In the genomic region with DNA sequence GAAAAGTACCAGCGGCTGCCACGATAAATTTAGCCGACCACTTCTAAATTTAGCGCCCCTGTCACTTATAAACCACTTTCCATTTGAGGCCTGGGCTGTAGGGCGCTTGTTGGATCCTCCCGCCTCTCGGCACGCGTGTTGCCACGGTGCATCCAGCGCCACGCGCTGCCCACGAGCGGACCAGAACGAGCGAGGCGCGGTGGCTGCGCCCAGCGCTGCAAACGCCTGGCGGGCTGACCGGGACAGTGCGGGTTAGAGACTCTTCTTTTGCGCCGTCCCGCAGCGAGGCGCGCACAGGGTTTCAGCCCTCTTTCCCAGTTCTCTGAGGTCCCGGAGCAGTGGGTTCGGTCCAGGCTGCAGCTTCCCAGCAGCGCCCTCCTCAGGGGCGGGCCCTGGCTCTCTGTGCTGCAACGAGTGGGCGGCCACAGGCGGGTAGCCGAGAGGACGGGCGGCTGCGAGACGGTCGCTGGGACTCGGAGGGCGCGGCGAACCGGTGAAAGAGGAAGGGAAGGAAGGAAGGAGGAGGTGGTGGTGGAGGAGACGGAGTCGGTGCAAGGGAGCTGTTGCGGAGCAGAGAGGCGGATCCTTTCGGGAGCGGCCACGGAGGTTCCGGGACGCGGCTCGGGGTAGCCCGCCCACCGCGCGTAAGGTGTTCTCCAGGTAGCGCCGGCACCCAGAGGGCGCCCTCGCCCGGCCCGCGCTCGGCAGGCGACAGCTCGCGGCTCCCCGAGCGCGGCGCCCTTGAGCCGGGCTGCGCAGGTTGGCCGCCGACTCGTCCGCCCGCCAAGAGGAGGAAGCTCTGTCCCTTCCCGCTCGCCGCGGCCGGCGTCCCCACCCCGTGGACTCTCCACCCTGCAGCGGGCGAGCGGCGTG, we compare ENCODE assay signal across 8 mouse cellular contexts. TPM values are rescaled to one million over a fixed set of nuclear protein-coding genes. Genes with fewer than 3 reads are reported as not detected.
DNase-seq lines count a peak whose midpoint lies in the region; ATAC-seq and TF ChIP-seq lines count a peak whose summit lies in the region.

No protein-coding gene starts in this region.

- TF ChIP-seq CTCF in bone marrow macrophage, adult 2 months (IDR thresholded peaks at IDR 0.05; ENCODE audit: low read depth, low read length), result peak; percentile 17; the same call in 1 of the 2 replicates
- peak; percentile 29 for TF ChIP-seq CTCF in heart, postnatal 0 days (IDR thresholded peaks at IDR 0.05; ENCODE audit: low read depth)
- TF ChIP-seq CTCF in liver, embryonic 14.5 days (IDR thresholded peaks at IDR 0.05; ENCODE audit: low read depth), result 0 out of 2 replicates have a peak, but pooled peaks have one; percentile 26

- no peak for TF ChIP-seq POLR2A in bone marrow macrophage, adult 2 months (IDR thresholded peaks at IDR 0.05; ENCODE audit: borderline replicate concordance, low read depth, low read length)

- H3K36me3 ChIP-seq in forebrain, embryonic 13.5 days (ENCODE audit: poor library complexity, severe bottlenecking), result no peaks in the 10 kb centered on the region
- H3K36me3 ChIP-seq in heart, postnatal 0 days (replicated peaks; ENCODE audit: control insufficient read depth, insufficient read depth, low read length), result no peaks in the 10 kb centered on the region
- no peaks in the 10 kb centered on the region for H3K36me3 ChIP-seq in liver, embryonic 14.5 days (replicated peaks; ENCODE audit: control insufficient read depth, insufficient read depth, low read depth)
- H3K36me3 ChIP-seq in splenic B cell, adult 2 months (ENCODE audit: control insufficient read depth, insufficient read depth, low read length, poor library complexity, severe bottlenecking), result no peaks in the 10 kb centered on the region

- DNase-seq in A20 (ENCODE audit: low read depth, low spot score), result peak; percentile 90
- peak; percentile 70 for DNase-seq in heart, postnatal 0 days (ENCODE audit: low spot score)
- peak; percentile 91 to 94 for DNase-seq in kidney, postnatal 36 days
- DNase-seq in liver, embryonic 14.5 days (ENCODE audit: low read depth in 3 of 3, low spot score in 3 of 3), result peak in 1 of 3 experiments; percentile 17
- peak; percentile 50 to 75 for DNase-seq in natural killer cell, adult 2 months (ENCODE audit: low spot score in 2 of 2)
- DNase-seq in splenic B cell, adult 2 months (ENCODE audit: low read depth, low spot score), result peak; percentile 89

- H3K4me2 ChIP-seq in forebrain, embryonic 13.5 days, result peak overlapping the region; percentile 97
- H3K4me2 ChIP-seq in heart, postnatal 0 days (ENCODE audit: low read depth, low read length), result peak overlapping the region; percentile 98
- H3K4me2 ChIP-seq in liver, embryonic 14.5 days (ENCODE audit: low read depth), result peak overlapping the region; percentile 67

- H3K27ac ChIP-seq in bone marrow macrophage, adult 2 months (ENCODE audit: insufficient read depth, low read depth, low read length), result peak overlapping the region; percentile 38
- peak overlapping the region; percentile 44 for H3K27ac ChIP-seq in forebrain, embryonic 13.5 days
- H3K27ac ChIP-seq in heart, postnatal 0 days (ENCODE audit: low read depth), result peak overlapping the region; percentile 94
- no peak overlapping the region for H3K27ac ChIP-seq in liver, embryonic 14.5 days

- no peak for TF ChIP-seq EP300 in heart, postnatal 0 days (IDR thresholded peaks at IDR 0.05; ENCODE audit: low read depth)
- TF ChIP-seq EP300 in liver, embryonic 14.5 days (IDR thresholded peaks at IDR 0.05; ENCODE audit: low read depth), result no peak

- peaks cover 20% of the 10 kb centered on the region for H3K27me3 ChIP-seq in forebrain, embryonic 13.5 days
- H3K27me3 ChIP-seq in heart, postnatal 0 days (ENCODE audit: control insufficient read depth, insufficient read depth, low read length), result no peaks in the 10 kb centered on the region
- H3K27me3 ChIP-seq in liver, embryonic 14.5 days (ENCODE audit: control insufficient read depth, insufficient read depth, low read length), result peaks cover 33% of the 10 kb centered on the region
- no peaks in the 10 kb centered on the region for H3K27me3 ChIP-seq in splenic B cell, adult 2 months (ENCODE audit: control insufficient read depth, insufficient read depth, low read length, poor library complexity, severe bottlenecking)

- peak overlapping the region; percentile 69 for H3K4me3 ChIP-seq in bone marrow macrophage, adult 2 months (ENCODE audit: insufficient read depth, low read length)
- H3K4me3 ChIP-seq in forebrain, embryonic 13.5 days, result peak overlapping the region; percentile 72
- H3K4me3 ChIP-seq in heart, postnatal 0 days (ENCODE audit: low read depth, low read length), result peak overlapping the region; percentile 73
- H3K4me3 ChIP-seq in liver, embryonic 14.5 days (ENCODE audit: insufficient read depth in 1 of 2, low read depth in 2 of 2, low read length in 2 of 2), result peak overlapping the region; percentile 61 to 65

- H3K9ac ChIP-seq in forebrain, embryonic 13.5 days, result peak overlapping the region; percentile 70
- H3K9ac ChIP-seq in heart, postnatal 0 days (replicated peaks; ENCODE audit: low read depth, low read length), result peak overlapping the region; percentile 70
- H3K9ac ChIP-seq in liver, embryonic 14.5 days (replicated peaks), result peak overlapping the region; percentile 1; the same call in 1 of the 2 replicates

- H3K4me1 ChIP-seq in bone marrow macrophage, adult 2 months (ENCODE audit: control insufficient read depth, insufficient read depth, low read length), result peaks cover 23% of the 10 kb centered on the region
- H3K4me1 ChIP-seq in forebrain, embryonic 13.5 days, result peaks cover 14% of the 10 kb centered on the region
- H3K4me1 ChIP-seq in heart, postnatal 0 days (ENCODE audit: control insufficient read depth, insufficient read depth), result peaks cover 20% of the 10 kb centered on the region
- H3K4me1 ChIP-seq in liver, embryonic 14.5 days (replicated peaks; ENCODE audit: control insufficient read depth in 2 of 2, insufficient read depth in 2 of 2, low read length in 1 of 2), result no peaks in the 10 kb centered on the region; a peak in 2 of 4 replicates

- WGBS in forebrain, embryonic 13.5 days, result under 1% methylated on average over 80 of the region's 97 CpGs
- WGBS in heart, postnatal 0 days, result under 1% methylated on average over 87 of the region's 97 CpGs
- under 1% methylated on average over 89 of the region's 97 CpGs for WGBS in liver, embryonic 14.5 days (ENCODE audit: insufficient replicate concordance)

- H3K9me3 ChIP-seq in forebrain, embryonic 13.5 days (replicated peaks), result no peaks in the 10 kb centered on the region
- no peaks in the 10 kb centered on the region for H3K9me3 ChIP-seq in heart, postnatal 0 days (replicated peaks; ENCODE audit: control insufficient read depth, low read length)
- H3K9me3 ChIP-seq in liver, embryonic 14.5 days (ENCODE audit: control insufficient read depth, low read length), result no peaks in the 10 kb centered on the region

- ATAC-seq in forebrain, embryonic 13.5 days, result peak; percentile 84
- ATAC-seq in heart, postnatal 0 days (ENCODE audit: insufficient read depth, low read depth), result peak; percentile 83
- ATAC-seq in liver, embryonic 14.5 days (ENCODE audit: insufficient read depth), result peak; percentile 83

RNA-seq across cellular contexts. Expression of a gene that starts 0.5 kb away (rescaled TPM):
- 21.5 and 22.0 TPM in 2 replicates for polyA plus RNA-seq in bone marrow macrophage, adult 2 months (2012; ENCODE audit: insufficient read depth, insufficient read length, missing spikeins)
- 0.36 and 0.64 TPM in 2 replicates for polyA plus RNA-seq in forebrain, embryonic 13.5 days (2015; fragmentation: Nextera tagmentation; extraction: Ambion mirVana)
- total RNA-seq in heart, postnatal 0 days (2014; rRNA removed; ENCODE audit: low replicate concordance), result 10.7 and 10.8 TPM in 2 replicates
- polyA plus RNA-seq in heart, postnatal 0 days (2015; fragmentation: Nextera tagmentation; extraction: Ambion mirVana), result 2.2 and 2.5 TPM in 2 replicates
- 0.71 and 1.0 TPM in 2 replicates for polyA plus RNA-seq in liver, embryonic 14.5 days (2012; rRNA removed)
- 1.1 and 1.3 TPM in 2 replicates for polyA plus RNA-seq in liver, embryonic 14.5 days (2014; fragmentation: Nextera tagmentation; extraction: Ambion mirVana)

RNA-seq across cellular contexts. Expression of a gene that starts 26.3 kb away (rescaled TPM):
- polyA plus RNA-seq in bone marrow macrophage, adult 2 months (2012; ENCODE audit: insufficient read depth, insufficient read length, missing spikeins), result 27.6 TPM in 2 replicates
- polyA plus RNA-seq in forebrain, embryonic 13.5 days (2015; fragmentation: Nextera tagmentation; extraction: Ambion mirVana), result 26.5 and 31.1 TPM in 2 replicates
- 21.8 and 24.2 TPM in 2 replicates for total RNA-seq in heart, postnatal 0 days (2014; rRNA removed; ENCODE audit: low replicate concordance)
- polyA plus RNA-seq in heart, postnatal 0 days (2015; fragmentation: Nextera tagmentation; extraction: Ambion mirVana), result 43.5 and 46.7 TPM in 2 replicates
- 9.9 and 13.3 TPM in 2 replicates for polyA plus RNA-seq in liver, embryonic 14.5 days (2012; rRNA removed)
- polyA plus RNA-seq in liver, embryonic 14.5 days (2014; fragmentation: Nextera tagmentation; extraction: Ambion mirVana), result 30.7 and 30.8 TPM in 2 replicates

Comparison
In these comparisons a context has a peak if more than half of its experiments do, and no peak if none do; other contexts are left out.
1. H3K9ac ChIP-seq: peak in every context shown above with its lines; median percentile 70 in forebrain, embryonic 13.5 days; 70 in heart, postnatal 0 days; 1 in liver, embryonic 14.5 days.